Mouse (Mus musculus): ENCODE measurements at regions not wholly inside any gene's neighbourhood (a gene's known extent, or its start where the extent isn't known, plus 50 kb on each side); places are given as distances from the start of the nearest gene placed in this dataset.
"Not testable (repeated sequence)": the region's sequence is repeated elsewhere in the genome, so short reads cannot be mapped to it uniquely, and the experiment has no call there.

- not testable (repeated sequence) for H3K27me3 ChIP-seq (replicated peaks; ENCODE audit: control insufficient read depth, insufficient read depth, low read length); DNase-seq (ENCODE audit: low spot score); H3K4me1 ChIP-seq (ENCODE audit: control insufficient read depth, insufficient read depth, low read length); H3K9me3 ChIP-seq (replicated peaks; ENCODE audit: control insufficient read depth, low read length); H3K4me2 ChIP-seq (ENCODE audit: low read length); H3K9ac ChIP-seq (ENCODE audit: low read length); ATAC-seq; H3K4me3 ChIP-seq (ENCODE audit: low read depth, low read length); H3K36me3 ChIP-seq (ENCODE audit: control insufficient read depth, insufficient read depth, low read length); H3K27ac ChIP-seq (ENCODE audit: low read depth, low read length)
These were observed 284.8 kb upstream of the Shh start for GRCm38 (mm10) chr5:28751821-28752220.

GRCm38 (mm10) chr5:28734768-28735167 is 267.7 kb upstream of the Shh start:
- no peaks in the 10 kb centered on the region for H3K36me3 ChIP-seq (ENCODE audit: control insufficient read depth, insufficient read depth, low read length)
- DNase-seq (ENCODE audit: low spot score) = no peak
- H3K9me3 ChIP-seq (replicated peaks; ENCODE audit: control insufficient read depth, low read length) = no peaks in the 10 kb centered on the region
- no peaks in the 10 kb centered on the region for H3K27me3 ChIP-seq (replicated peaks; ENCODE audit: control insufficient read depth, insufficient read depth, low read length)
- H3K9ac ChIP-seq (ENCODE audit: low read length) = no peak overlapping the region
- H3K27ac ChIP-seq (ENCODE audit: low read depth, low read length) = no peak overlapping the region
- no peak overlapping the region for H3K4me3 ChIP-seq (ENCODE audit: low read depth, low read length)
- no peak for ATAC-seq
- WGBS = 77% methylated on average over 3 of the region's 3 CpGs
- H3K4me1 ChIP-seq (ENCODE audit: control insufficient read depth, insufficient read depth, low read length) = no peaks in the 10 kb centered on the region
- H3K4me2 ChIP-seq (ENCODE audit: low read length) = no peak overlapping the region

GRCm38 (mm10) chr5:28722067-28722466 is 255.0 kb upstream of the Shh start:
- ATAC-seq = no peak
- Histone ChIP-seq H3K9ac (ENCODE audit: low read length) (no peak overlapping the region), H3K4me3 (ENCODE audit: low read depth, low read length) (no peak overlapping the region), H3K27ac (ENCODE audit: low read depth, low read length) (no peak overlapping the region), H3K9me3 (replicated peaks; ENCODE audit: control insufficient read depth, low read length) (no peaks in the 10 kb centered on the region), H3K36me3 (ENCODE audit: control insufficient read depth, insufficient read depth, low read length) (no peaks in the 10 kb centered on the region), H3K4me2 (ENCODE audit: low read length) (no peak overlapping the region), H3K4me1 (ENCODE audit: control insufficient read depth, insufficient read depth, low read length) (no peaks in the 10 kb centered on the region), H3K27me3 (replicated peaks; ENCODE audit: control insufficient read depth, insufficient read depth, low read length) (no peaks in the 10 kb centered on the region)
- no peak for DNase-seq (ENCODE audit: low spot score)
- 94% methylated on average over 3 of the region's 3 CpGs for WGBS

- Histone ChIP-seq H3K36me3 (ENCODE audit: control insufficient read depth, insufficient read depth, low read length) (no peaks in the 10 kb centered on the region), H3K27ac (ENCODE audit: low read depth, low read length) (no peak overlapping the region), H3K4me2 (ENCODE audit: low read length) (no peak overlapping the region), H3K4me1 (ENCODE audit: control insufficient read depth, insufficient read depth, low read length) (no peaks in the 10 kb centered on the region), H3K9me3 (replicated peaks; ENCODE audit: control insufficient read depth, low read length) (no peaks in the 10 kb centered on the region), H3K4me3 (ENCODE audit: low read depth, low read length) (no peak overlapping the region), H3K9ac (ENCODE audit: low read length) (no peak overlapping the region), H3K27me3 (replicated peaks; ENCODE audit: control insufficient read depth, insufficient read depth, low read length) (no peaks in the 10 kb centered on the region)
- ATAC-seq (no peak), DNase-seq (ENCODE audit: low spot score) (no peak)
- 88% methylated on average over 4 of the region's 4 CpGs for WGBS
These were observed 247.9 kb upstream of the Shh start for GRCm38 (mm10) chr5:28714978-28715377.

GRCm38 (mm10) chr5:28710517-28710916 is 243.5 kb upstream of the Shh start:
- H3K9ac ChIP-seq (ENCODE audit: low read length) = no peak overlapping the region
- no peak overlapping the region for H3K27ac ChIP-seq (ENCODE audit: low read depth, low read length)
- no peaks in the 10 kb centered on the region for H3K36me3 ChIP-seq (ENCODE audit: control insufficient read depth, insufficient read depth, low read length)
- no peaks in the 10 kb centered on the region for H3K4me1 ChIP-seq (ENCODE audit: control insufficient read depth, insufficient read depth, low read length)
- H3K4me3 ChIP-seq (ENCODE audit: low read depth, low read length) = no peak overlapping the region
- 83% methylated on average over 4 of the region's 4 CpGs for WGBS
- no peak overlapping the region for H3K4me2 ChIP-seq (ENCODE audit: low read length)
- H3K27me3 ChIP-seq (replicated peaks; ENCODE audit: control insufficient read depth, insufficient read depth, low read length) = no peaks in the 10 kb centered on the region
- no peak for DNase-seq (ENCODE audit: low spot score)
- no peaks in the 10 kb centered on the region for H3K9me3 ChIP-seq (replicated peaks; ENCODE audit: control insufficient read depth, low read length)
- no peak for ATAC-seq

- DNase-seq (ENCODE audit: low spot score) (no peak), ATAC-seq (no peak)
- H3K4me1 ChIP-seq (ENCODE audit: control insufficient read depth, insufficient read depth, low read length) = no peaks in the 10 kb centered on the region
- WGBS = 72% methylated on average over 2 of the region's 2 CpGs
- no peak overlapping the region for H3K4me2 ChIP-seq (ENCODE audit: low read length)
- H3K9ac ChIP-seq (ENCODE audit: low read length) = no peak overlapping the region
- no peaks in the 10 kb centered on the region for H3K36me3 ChIP-seq (ENCODE audit: control insufficient read depth, insufficient read depth, low read length)
- no peak overlapping the region for H3K27ac ChIP-seq (ENCODE audit: low read depth, low read length)
- no peaks in the 10 kb centered on the region for H3K27me3 ChIP-seq (replicated peaks; ENCODE audit: control insufficient read depth, insufficient read depth, low read length)
- H3K4me3 ChIP-seq (ENCODE audit: low read depth, low read length) = no peak overlapping the region
- H3K9me3 ChIP-seq (replicated peaks; ENCODE audit: control insufficient read depth, low read length) = no peaks in the 10 kb centered on the region
These were observed 242.6 kb upstream of the Shh start for GRCm38 (mm10) chr5:28709626-28710025.

GRCm38 (mm10) chr5:28704359-28704758 is 237.3 kb upstream of the Shh start:
- no peak overlapping the region for H3K9ac ChIP-seq (ENCODE audit: low read length)
- no peak overlapping the region for H3K27ac ChIP-seq (ENCODE audit: low read depth, low read length)
- H3K27me3 ChIP-seq (replicated peaks; ENCODE audit: control insufficient read depth, insufficient read depth, low read length) = no peaks in the 10 kb centered on the region
- no peak overlapping the region for H3K4me3 ChIP-seq (ENCODE audit: low read depth, low read length)
- no peak for DNase-seq (ENCODE audit: low spot score)
- no peaks in the 10 kb centered on the region for H3K4me1 ChIP-seq (ENCODE audit: control insufficient read depth, insufficient read depth, low read length)
- WGBS = 93% methylated on average over 1 of the region's 1 CpGs
- H3K9me3 ChIP-seq (replicated peaks; ENCODE audit: control insufficient read depth, low read length) = no peaks in the 10 kb centered on the region
- no peak for ATAC-seq
- no peak overlapping the region for H3K4me2 ChIP-seq (ENCODE audit: low read length)
- H3K36me3 ChIP-seq (ENCODE audit: control insufficient read depth, insufficient read depth, low read length) = no peaks in the 10 kb centered on the region

GRCm38 (mm10) chr5:28696966-28697365 is 229.9 kb upstream of the Shh start:
- Histone ChIP-seq H3K36me3 (ENCODE audit: control insufficient read depth, insufficient read depth, low read length) (no peaks in the 10 kb centered on the region), H3K4me1 (ENCODE audit: control insufficient read depth, insufficient read depth, low read length) (no peaks in the 10 kb centered on the region), H3K9ac (ENCODE audit: low read length) (no peak overlapping the region), H3K27me3 (replicated peaks; ENCODE audit: control insufficient read depth, insufficient read depth, low read length) (no peaks in the 10 kb centered on the region), H3K4me2 (ENCODE audit: low read length) (no peak overlapping the region), H3K27ac (ENCODE audit: low read depth, low read length) (no peak overlapping the region), H3K9me3 (replicated peaks; ENCODE audit: control insufficient read depth, low read length) (no peaks in the 10 kb centered on the region), H3K4me3 (ENCODE audit: low read depth, low read length) (no peak overlapping the region)
- DNase-seq (ENCODE audit: low spot score) (no peak), ATAC-seq (no peak)
- WGBS = 72% methylated on average over 3 of the region's 3 CpGs

- Histone ChIP-seq H3K9ac (ENCODE audit: low read length) (no peak overlapping the region), H3K4me1 (ENCODE audit: control insufficient read depth, insufficient read depth, low read length) (no peaks in the 10 kb centered on the region)
- 77% methylated on average over 6 of the region's 6 CpGs for WGBS
These were observed 223.1 kb upstream of the Shh start for GRCm38 (mm10) chr5:28690110-28690509.

GRCm38 (mm10) chr5:28689651-28690050 is 222.6 kb upstream of the Shh start:
- no peak overlapping the region for H3K4me3 ChIP-seq (ENCODE audit: low read depth, low read length)
- H3K36me3 ChIP-seq (ENCODE audit: control insufficient read depth, insufficient read depth, low read length) = no peaks in the 10 kb centered on the region
- no peaks in the 10 kb centered on the region for H3K9me3 ChIP-seq (replicated peaks; ENCODE audit: control insufficient read depth, low read length)
- H3K4me1 ChIP-seq (ENCODE audit: control insufficient read depth, insufficient read depth, low read length) = no peaks in the 10 kb centered on the region
- H3K9ac ChIP-seq (ENCODE audit: low read length) = no peak overlapping the region
- no peaks in the 10 kb centered on the region for H3K27me3 ChIP-seq (replicated peaks; ENCODE audit: control insufficient read depth, insufficient read depth, low read length)
- H3K27ac ChIP-seq (ENCODE audit: low read depth, low read length) = no peak overlapping the region
- no peak for DNase-seq (ENCODE audit: low spot score)
- H3K4me2 ChIP-seq (ENCODE audit: low read length) = no peak overlapping the region
- 76% methylated on average over 2 of the region's 2 CpGs for WGBS
- no peak for ATAC-seq

More at GRCm38 (mm10) chr5:28690110-28690509, 223.1 kb upstream of the Shh start:
- Histone ChIP-seq H3K9me3 (replicated peaks; ENCODE audit: control insufficient read depth, low read length) (no peaks in the 10 kb centered on the region), H3K27ac (ENCODE audit: low read depth, low read length) (no peak overlapping the region), H3K27me3 (replicated peaks; ENCODE audit: control insufficient read depth, insufficient read depth, low read length) (no peaks in the 10 kb centered on the region), H3K4me3 (ENCODE audit: low read depth, low read length) (no peak overlapping the region), H3K36me3 (ENCODE audit: control insufficient read depth, insufficient read depth, low read length) (no peaks in the 10 kb centered on the region), H3K4me2 (ENCODE audit: low read length) (no peak overlapping the region)
- ATAC-seq (no peak), DNase-seq (ENCODE audit: low spot score) (no peak)

All from forebrain, embryonic 14.5 days (tissue).